Mouse (Mus musculus) neural tube, embryonic 14.5 days (tissue): ENCODE results near the gene Grid2. TPM values are rescaled to one million over a fixed set of nuclear protein-coding genes. Genes with fewer than 3 reads are reported as not detected.

Experiments
- ATAC-seq: fragments of 200-750 bp; cut with Nextera tagmentation; 2 replicates; pipeline ENCODE4 v1.8.0; 2017; ENCODE audit warnings: low read depth, mild to moderate bottlenecking, moderate TSS enrichment, moderate library complexity
- H3K27ac ChIP-seq: fragments of 300-500 bp; sonication (generic); 2 replicates; pipeline ENCODE4 v1.5.1; 2014; ENCODE audit warnings: low read depth, mild to moderate bottlenecking, control low read depth, low read length, moderate library complexity, mixed read lengths
- H3K27me3 ChIP-seq: fragments of 300-500 bp; sonication (generic); 2 replicates; pipeline ENCODE4 v1.6.1; 2014; ENCODE audit warnings: low read length; ENCODE audit not compliant: control insufficient read depth, insufficient read depth
- H3K36me3 ChIP-seq: fragments of 300-500 bp; sonication (generic); 2 replicates; pipeline ENCODE4 v1.6.1; 2014; ENCODE audit warnings: low read length, mixed read lengths; ENCODE audit not compliant: control insufficient read depth, insufficient read depth
- H3K4me1 ChIP-seq: fragments of 300-500 bp; sonication (generic); 2 replicates; pipeline ENCODE4 v1.6.1; 2014; ENCODE audit warnings: low read length; ENCODE audit not compliant: control insufficient read depth, insufficient read depth
- H3K4me2 ChIP-seq: fragments of 300-500 bp; sonication (generic); 2 replicates; pipeline ENCODE4 v1.6.1; 2014; ENCODE audit warnings: mild to moderate bottlenecking, low read depth, low read length, control low read depth
- H3K4me3 ChIP-seq: fragments of 300-500 bp; sonication (generic); 2 replicates; pipeline ENCODE4 v1.5.1; 2014; ENCODE audit warnings: low read depth, low read length, control low read depth, mixed read lengths
- H3K9ac ChIP-seq: fragments of 300-500 bp; sonication (generic); replicated peaks from 2 replicates; pipeline ENCODE4 v1.6.1; 2014; ENCODE audit warnings: low read depth, mild to moderate bottlenecking, control low read depth, low read length, mixed read lengths
- H3K9me3 ChIP-seq: fragments of 300-500 bp; sonication (generic); 2 replicates; pipeline ENCODE4 v1.6.1; 2016; ENCODE audit warnings: low read length; ENCODE audit not compliant: control insufficient read depth
- WGBS: fragments of 180-500 bp; shearing (Covaris S2); extraction: QIAGEN DNeasy Blood & Tissue Kit; methylation state at CpG from one replicate; pipeline ENCODE4 v1.1.7; 2014; 5-methylcytosine and 5-hydroxymethylcytosine counted together
- polyA plus RNA-seq: library from polyadenylated mRNA; unstranded; fragments of >200 nt; fragmentation: Nextera tagmentation; extraction: Ambion mirVana; gene quantifications from 2 replicates; pipeline ENCODE4 v1.2.1, GENCODE M21; 2014

Grid2 gene
- polyA plus RNA-seq, 1 experiment from 2014 or later, result 25.1 TPM

- Histone ChIP-seq H3K27ac (no peak within 1 kb of the TSS), H3K9ac (no peak within 1 kb of the TSS), H3K27me3 (peaks cover 40% of the 10 kb centered on the region), H3K36me3 (no peaks in the 10 kb centered on the region), H3K4me1 (peaks cover 18% of the 10 kb centered on the region; the same call in 1 of the 2 replicates), H3K9me3 (no peaks in the 10 kb centered on the region), H3K4me2 (peak within 1 kb of the TSS; percentile 59), H3K4me3 (peak within 1 kb of the TSS; percentile 34)
- ATAC-seq, result peak; percentile 75
- under 1% methylated on average over 34 of the region's 34 CpGs for WGBS
Measured at GRCm38 (mm10) chr6:64728499-64729198, 1473.0 kb downstream of the Grid2 start, which contains the start of gene Atoh1. Gene Atoh1, plus strand, starts transcription at chr6:64729125.

GRCm38 (mm10) chr6:64729231-64730011 lies 1473.7 kb downstream of the Grid2 start:
- Histone ChIP-seq H3K4me1 (peaks cover 18% of the 10 kb centered on the region), H3K4me2 (peak overlapping the region; percentile 59), H3K4me3 (peak overlapping the region; percentile 34), H3K36me3 (no peaks in the 10 kb centered on the region), H3K9me3 (no peaks in the 10 kb centered on the region), H3K27ac (no peak overlapping the region), H3K9ac (no peak overlapping the region), H3K27me3 (peaks cover 44% of the 10 kb centered on the region)
- peak; percentile 60 for ATAC-seq
- under 1% methylated on average over 53 of the region's 53 CpGs for WGBS

GRCm38 (mm10) chr6:64730030-64730429 lies 1474.4 kb downstream of the Grid2 start:
- ATAC-seq, result no peak; the same call in 1 of the 2 replicates
- H3K4me2 ChIP-seq, result peak overlapping the region; percentile 59
- no peak overlapping the region for H3K27ac ChIP-seq
- peak overlapping the region; percentile 34 for H3K4me3 ChIP-seq
- WGBS, result 0% methylated on average over 15 of the region's 19 CpGs
- peaks cover 18% of the 10 kb centered on the region for H3K4me1 ChIP-seq
- H3K9ac ChIP-seq, result no peak overlapping the region
- no peaks in the 10 kb centered on the region for H3K36me3 ChIP-seq
- no peaks in the 10 kb centered on the region for H3K9me3 ChIP-seq
- peaks cover 45% of the 10 kb centered on the region for H3K27me3 ChIP-seq

- no peaks in the 10 kb centered on the region for H3K9me3 ChIP-seq
- H3K9ac ChIP-seq, result no peak overlapping the region
- no peaks in the 10 kb centered on the region for H3K36me3 ChIP-seq
- no peak for ATAC-seq
- no peak overlapping the region for H3K4me3 ChIP-seq
- peaks cover 49% of the 10 kb centered on the region for H3K27me3 ChIP-seq
- H3K27ac ChIP-seq, result no peak overlapping the region
- H3K4me1 ChIP-seq, result peaks cover 18% of the 10 kb centered on the region
- WGBS, result 4% methylated on average over 14 of the region's 14 CpGs
- no peak overlapping the region for H3K4me2 ChIP-seq
Measured at GRCm38 (mm10) chr6:64730506-64731020, 1474.9 kb downstream of the Grid2 start.

GRCm38 (mm10) chr6:64731126-64731525 lies 1475.5 kb downstream of the Grid2 start:
- Histone ChIP-seq H3K27me3 (peaks cover 49% of the 10 kb centered on the region), H3K9me3 (no peaks in the 10 kb centered on the region), H3K27ac (no peak overlapping the region), H3K4me1 (peaks cover 18% of the 10 kb centered on the region), H3K36me3 (no peaks in the 10 kb centered on the region), H3K4me2 (no peak overlapping the region), H3K4me3 (no peak overlapping the region), H3K9ac (no peak overlapping the region)
- WGBS, result 5% methylated on average over 7 of the region's 7 CpGs
- no peak for ATAC-seq

GRCm38 (mm10) chr6:64731621-64732320 lies 1476.1 kb downstream of the Grid2 start:
- WGBS, result 3% methylated on average over 8 of the region's 8 CpGs
- Histone ChIP-seq H3K9ac (no peak overlapping the region), H3K27me3 (peaks cover 51% of the 10 kb centered on the region), H3K4me3 (no peak overlapping the region), H3K4me2 (no peak overlapping the region), H3K36me3 (no peaks in the 10 kb centered on the region), H3K4me1 (peaks cover 18% of the 10 kb centered on the region), H3K27ac (no peak overlapping the region), H3K9me3 (no peaks in the 10 kb centered on the region)
- no peak for ATAC-seq

- no peaks in the 10 kb centered on the region for H3K36me3 ChIP-seq
- no peak overlapping the region for H3K9ac ChIP-seq
- peaks cover 48% of the 10 kb centered on the region for H3K27me3 ChIP-seq
- ATAC-seq, result no peak
- 3% methylated on average over 4 of the region's 4 CpGs for WGBS
- no peak overlapping the region for H3K4me2 ChIP-seq
- no peak overlapping the region for H3K4me3 ChIP-seq
- H3K4me1 ChIP-seq, result peaks cover 12% of the 10 kb centered on the region
- H3K9me3 ChIP-seq, result no peaks in the 10 kb centered on the region
- no peak overlapping the region for H3K27ac ChIP-seq
Measured at GRCm38 (mm10) chr6:64733311-64733710, 1477.6 kb downstream of the Grid2 start.

GRCm38 (mm10) chr6:64734441-64735320 lies 1479.0 kb downstream of the Grid2 start:
- H3K9ac ChIP-seq, result peak overlapping the region; percentile 46
- H3K36me3 ChIP-seq, result no peaks in the 10 kb centered on the region
- WGBS, result 1% methylated on average over 54 of the region's 54 CpGs
- no peak overlapping the region for H3K27ac ChIP-seq
- H3K9me3 ChIP-seq, result no peaks in the 10 kb centered on the region
- peaks cover 44% of the 10 kb centered on the region for H3K27me3 ChIP-seq
- H3K4me1 ChIP-seq, result no peaks in the 10 kb centered on the region; the same call in 1 of the 2 replicates
- peak; percentile 76 for ATAC-seq
- peak overlapping the region; percentile 93 for H3K4me2 ChIP-seq
- peak overlapping the region; percentile 42 for H3K4me3 ChIP-seq
